Mouse (Mus musculus) spleen, adult 18-20 months (tissue): ENCODE results near the gene Gm3072.
"Not testable (repeated sequence)": the region's sequence is repeated elsewhere in the genome, so short reads cannot be mapped to it uniquely, and the experiment has no call there.

Source experiments
- DNase-seq, 2 experiments: peaks; one replicate each; pipeline ENCODE4 v3.0.0; 2022; ENCODE audit warnings: mixed read lengths in 2 of 2

The Gm3072 gene

DNA sequence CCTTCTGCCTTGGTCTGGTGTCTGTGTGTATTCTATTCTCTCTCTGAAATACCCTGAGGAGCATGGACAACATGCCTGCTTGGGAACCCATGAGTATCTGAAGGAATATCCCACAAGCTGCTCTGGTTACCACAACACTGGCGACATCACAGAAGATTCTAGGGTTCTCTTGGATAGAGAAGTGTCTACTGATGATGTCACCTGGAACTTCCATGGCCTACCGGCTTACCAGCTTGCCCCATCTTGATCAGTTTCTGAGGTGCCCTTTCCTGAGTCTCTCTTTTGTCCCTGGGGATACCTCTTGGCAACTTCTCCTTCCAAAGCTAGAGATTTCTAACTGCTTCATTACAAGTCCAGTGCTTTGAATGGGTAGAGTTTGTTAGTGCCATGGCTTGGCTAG, at the start of gene Gm3072:
Gene Gm3072 (minus strand): TSS at position 101 of the 400 bp plus-strand sequence.
- DNase-seq: not testable (repeated sequence)

DNA sequence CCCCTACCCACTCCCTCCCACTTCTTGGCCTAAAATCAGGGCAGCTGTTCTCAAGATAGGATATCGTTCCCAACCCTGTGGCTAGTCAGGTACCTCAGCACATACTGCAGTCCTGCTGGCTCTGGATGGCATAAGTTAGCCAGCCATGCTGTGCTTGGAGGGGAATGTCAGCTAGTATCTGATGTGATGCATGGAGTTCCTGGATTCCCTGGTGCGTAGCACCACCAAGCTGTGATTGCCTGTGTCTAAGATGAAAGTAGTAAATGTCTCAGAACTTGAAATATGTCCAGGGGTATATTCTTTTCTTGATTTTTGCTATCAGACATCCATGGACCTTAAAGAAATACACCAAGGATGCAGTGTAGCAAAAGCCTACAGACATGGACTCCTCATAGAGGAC, 23.8 kb upstream of the Gm3072 start:
- DNase-seq: not testable (repeated sequence)

DNA sequence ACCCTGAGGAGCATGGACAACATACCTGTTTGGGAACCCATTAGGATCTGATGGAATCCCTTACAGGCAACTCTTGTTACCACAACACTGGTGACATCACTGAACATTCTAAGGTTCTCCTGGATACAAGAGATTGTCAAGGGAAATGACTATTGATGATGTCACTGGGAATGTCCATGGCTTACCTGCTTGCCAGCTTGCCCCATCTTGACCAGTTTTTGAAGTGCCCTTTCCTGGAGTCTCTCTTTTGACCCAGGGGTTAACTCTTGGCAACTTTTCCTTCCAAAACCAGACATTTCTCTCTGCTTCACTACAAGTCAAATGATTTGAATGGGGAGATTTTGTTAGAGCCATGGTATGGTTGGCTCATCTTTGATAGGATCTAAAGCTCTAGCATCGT, 22.0 kb upstream of the Gm3072 start, which contains the start of gene Gm3676:
Gene Gm3676 (minus strand): TSS at position 101 of the 400 bp plus-strand sequence.
- DNase-seq: not testable (repeated sequence)

DNA sequence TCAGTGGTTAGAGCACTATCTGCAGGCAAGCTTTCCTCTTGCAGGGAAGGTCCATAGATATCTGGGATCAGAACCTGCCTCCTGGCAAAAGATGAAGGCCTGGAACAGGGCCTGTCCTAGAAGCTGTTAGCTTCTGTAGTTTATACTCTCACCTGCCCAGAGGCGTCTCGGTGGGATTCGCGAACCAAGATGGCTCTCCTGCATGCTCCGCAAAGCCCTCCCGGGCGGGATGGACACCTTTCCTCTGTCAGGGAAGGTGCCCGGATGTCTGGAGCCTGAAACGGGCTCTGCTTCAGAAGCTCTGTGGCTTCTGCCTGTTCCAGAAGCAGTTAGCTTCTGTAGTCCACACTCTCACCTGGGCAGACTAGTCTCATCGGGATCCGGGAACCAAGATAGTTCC, 5.7 kb upstream of the Gm3072 start:
- DNase-seq: not testable (repeated sequence)

DNA sequence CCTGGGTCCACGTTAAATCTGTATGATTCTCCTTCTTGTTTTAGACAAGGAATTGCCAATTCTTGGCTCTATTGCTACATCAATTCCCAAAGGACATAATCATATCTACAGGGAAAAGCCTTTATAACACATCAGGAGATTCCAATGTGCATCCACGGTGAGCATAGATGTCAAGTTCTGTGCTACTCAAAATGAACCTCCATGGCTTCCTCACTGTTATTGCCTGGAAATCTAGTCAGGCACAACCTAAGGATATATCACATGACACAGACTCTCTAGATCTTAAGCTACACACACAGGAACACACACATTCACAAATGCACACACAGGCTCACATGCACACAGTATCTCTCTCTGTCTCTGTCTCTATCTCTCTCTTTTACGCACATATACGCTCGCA, 1.9 kb downstream of the Gm3072 start:
- peak in 1 of 2 experiments; percentile 2 for DNase-seq

DNA sequence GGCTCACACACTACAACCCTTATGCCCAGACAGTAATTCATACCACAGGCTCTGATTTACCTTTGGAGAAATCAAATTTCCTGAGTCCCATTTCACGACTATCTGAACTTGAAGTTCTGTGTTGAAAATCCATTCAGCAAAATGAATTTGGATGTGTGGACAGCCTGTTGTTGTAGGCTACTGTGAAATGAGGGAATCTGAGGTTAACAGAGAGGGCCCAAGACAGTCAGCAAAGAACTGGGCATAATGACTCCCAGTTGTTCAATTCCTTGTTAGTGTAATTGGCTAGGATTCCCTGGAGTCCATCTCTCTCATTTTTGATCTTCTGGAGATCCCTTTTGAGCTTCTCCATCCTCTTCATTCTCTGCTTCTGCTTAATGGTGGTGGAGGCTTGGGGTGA, 13.7 kb downstream of the Gm3072 start:
- DNase-seq: not testable (repeated sequence)

DNA sequence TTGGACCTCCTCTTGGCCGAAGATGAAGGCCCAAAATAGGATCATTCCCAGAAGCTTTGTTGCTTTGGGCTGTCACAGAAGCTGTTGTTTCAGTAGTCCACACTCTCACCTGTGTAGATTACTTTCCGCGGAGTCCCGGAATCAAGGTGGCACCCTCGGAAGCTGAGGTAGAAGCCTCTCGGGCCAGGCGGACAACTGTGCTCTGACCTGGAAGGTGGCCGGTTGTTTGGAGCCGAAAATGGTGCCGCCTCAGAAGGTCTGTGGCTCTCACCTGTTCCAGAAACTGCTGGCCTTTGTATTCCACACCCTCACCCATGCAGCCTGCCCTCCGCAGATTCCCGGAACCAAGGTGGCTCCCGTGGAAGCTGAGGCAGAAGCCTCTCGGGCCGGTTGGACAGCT, 23.5 kb downstream of the Gm3072 start:
- not testable (repeated sequence) for DNase-seq

DNA sequence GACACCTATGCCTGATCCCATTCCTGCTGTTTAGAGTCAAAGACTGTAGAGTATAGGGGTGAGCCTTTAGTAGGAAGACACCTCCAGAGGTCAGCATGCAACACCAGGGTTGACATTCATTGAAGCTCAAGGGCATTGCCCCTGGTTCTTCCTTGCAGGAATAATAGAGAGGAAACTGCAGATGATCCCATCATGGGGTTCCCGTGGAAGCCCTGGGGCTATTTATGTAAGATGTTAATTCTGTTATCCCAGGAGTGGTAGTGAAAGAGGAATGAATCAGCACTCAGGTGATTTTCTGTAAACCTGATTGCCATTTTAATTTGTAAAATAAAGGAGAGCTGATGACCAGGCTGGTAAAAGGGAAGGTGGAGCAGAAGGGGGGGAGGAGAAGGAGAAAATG, 38.1 kb downstream of the Gm3072 start:
- not testable (repeated sequence) for DNase-seq

DNA sequence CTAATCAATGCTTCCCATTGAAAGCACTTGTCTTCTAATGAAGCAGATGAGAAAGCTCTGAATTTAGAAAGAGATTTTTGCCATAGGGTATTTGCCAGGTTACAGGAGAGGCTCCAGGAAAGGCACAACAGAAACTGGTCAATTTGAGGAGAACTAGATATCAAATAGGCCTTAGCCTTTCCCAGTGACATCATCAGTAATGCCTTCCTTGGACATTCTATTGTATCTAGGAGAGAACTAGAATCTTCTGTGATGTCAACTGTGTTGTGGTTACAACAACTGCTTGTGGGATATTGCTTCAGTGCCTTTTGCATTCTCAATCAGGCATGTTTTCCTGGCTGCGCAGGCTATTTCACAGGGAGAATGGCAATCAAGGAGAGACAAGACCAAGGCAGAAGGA, 51.5 kb downstream of the Gm3072 start, which contains the start of gene 1700049E17Rik2:
Gene 1700049E17Rik2 (plus strand): TSS at position 301 of the 400 bp plus-strand sequence.
- DNase-seq: not testable (repeated sequence)
